Mouse (Mus musculus): Measurements from ENCODE around the gene Btbd2.

- TF ChIP-seq CTCF (IDR thresholded peaks at IDR 0.05; ENCODE audit: control insufficient read depth, insufficient read depth, low read length): no peak
- no peak for TF ChIP-seq POLR2A (IDR thresholded peaks at IDR 0.05; ENCODE audit: borderline replicate concordance, control insufficient read depth, low read depth, low read length)
Measured at GRCm38 (mm10) chr10:80654866-80655265, 2.0 kb downstream of the Btbd2 start.

All from bone marrow, adult 2 months (tissue).